Mouse (Mus musculus) bone marrow, adult 2 months (tissue): ENCODE results near the gene Dusp28. TPM values are rescaled to one million over a fixed set of nuclear protein-coding genes. Genes with fewer than 3 reads are reported as not detected.

Source experiments
- H3K27ac ChIP-seq: fragments of 200-500 bp; 2 replicates; pipeline ENCODE4 v1.5.1; 2012; ENCODE audit warnings: low read depth, mild to moderate bottlenecking, control low read depth, inconsistent platforms, low read length; ENCODE audit not compliant: control insufficient read depth, poor library complexity, insufficient read depth
- H3K4me1 ChIP-seq: fragments of 200-500 bp; 2 replicates; pipeline ENCODE4 v1.6.1; 2011; ENCODE audit warnings: low read length; ENCODE audit not compliant: control insufficient read depth, insufficient read depth
- H3K4me3 ChIP-seq: fragments of 200-500 bp; replicated peaks from 2 replicates; pipeline ENCODE3; 2011; ENCODE audit warnings: mild to moderate bottlenecking, low read depth, low read length, control low read depth; ENCODE audit not compliant: control insufficient read depth
- CTCF ChIP-seq: fragments of 200-500 bp; IDR thresholded peaks from 2 replicates; pipeline ENCODE4 v1.5.1; 2011; ENCODE audit warnings: low read length, control low read depth; ENCODE audit not compliant: control insufficient read depth, insufficient read depth
- POLR2A ChIP-seq: fragments of 200-500 bp; IDR thresholded peaks from 2 replicates; pipeline ENCODE4 v1.6.1; 2011; ENCODE audit warnings: low read depth, mild to moderate bottlenecking, control low read depth, low read length, borderline replicate concordance; ENCODE audit not compliant: control insufficient read depth
- WGBS: fragments of 180-500 bp; shearing (Covaris S2); methylation state at CpG from one replicate; pipeline ENCODE4 v1.1.7; 2018; 5-methylcytosine and 5-hydroxymethylcytosine counted together
- polyA plus RNA-seq: library from polyadenylated mRNA; stranded (reverse); fragments of >200 nt; gene quantifications from 2 replicates; pipeline ENCODE4 v1.2.4, GENCODE M21; 2011; ENCODE audit warnings: low replicate concordance; ENCODE audit not compliant: missing spikeins, insufficient read depth, insufficient read length

The Dusp28 gene
- polyA plus RNA-seq, 1 experiment, result 9.3 TPM

DNA sequence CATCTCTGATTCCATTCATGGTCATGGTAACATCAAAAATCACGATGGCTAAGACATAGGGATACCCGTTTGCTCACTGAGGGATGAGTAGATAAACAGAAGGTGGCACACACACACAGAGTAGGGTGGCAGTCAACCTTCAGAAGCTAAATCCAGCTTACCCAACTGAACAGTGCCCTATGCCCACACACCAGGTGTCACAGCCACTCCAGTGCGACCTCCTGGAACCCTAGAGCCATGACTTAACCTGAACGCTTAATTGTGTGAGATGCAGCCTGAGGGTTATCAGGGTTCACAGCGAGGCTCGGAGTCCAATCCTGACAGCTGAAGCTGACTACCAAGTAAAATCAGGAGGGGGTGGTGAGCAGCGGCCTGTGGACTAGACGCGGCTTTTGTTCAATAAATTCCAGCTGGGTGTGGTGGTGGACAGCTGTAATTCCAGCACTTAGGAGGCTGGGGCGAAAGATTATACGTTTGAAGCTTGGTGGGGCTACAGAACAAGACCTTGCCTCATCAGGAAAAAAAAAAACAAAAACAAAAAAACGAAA is 29.3 kb upstream of the Dusp28 start:
- H3K27ac ChIP-seq, result no peak overlapping the region
- no peak for TF ChIP-seq POLR2A
- TF ChIP-seq CTCF, result no peak
- 75% methylated on average over 12 of the region's 12 CpGs for WGBS
- H3K4me1 ChIP-seq, result no peaks in the 10 kb centered on the region
- no peak overlapping the region for H3K4me3 ChIP-seq

DNA sequence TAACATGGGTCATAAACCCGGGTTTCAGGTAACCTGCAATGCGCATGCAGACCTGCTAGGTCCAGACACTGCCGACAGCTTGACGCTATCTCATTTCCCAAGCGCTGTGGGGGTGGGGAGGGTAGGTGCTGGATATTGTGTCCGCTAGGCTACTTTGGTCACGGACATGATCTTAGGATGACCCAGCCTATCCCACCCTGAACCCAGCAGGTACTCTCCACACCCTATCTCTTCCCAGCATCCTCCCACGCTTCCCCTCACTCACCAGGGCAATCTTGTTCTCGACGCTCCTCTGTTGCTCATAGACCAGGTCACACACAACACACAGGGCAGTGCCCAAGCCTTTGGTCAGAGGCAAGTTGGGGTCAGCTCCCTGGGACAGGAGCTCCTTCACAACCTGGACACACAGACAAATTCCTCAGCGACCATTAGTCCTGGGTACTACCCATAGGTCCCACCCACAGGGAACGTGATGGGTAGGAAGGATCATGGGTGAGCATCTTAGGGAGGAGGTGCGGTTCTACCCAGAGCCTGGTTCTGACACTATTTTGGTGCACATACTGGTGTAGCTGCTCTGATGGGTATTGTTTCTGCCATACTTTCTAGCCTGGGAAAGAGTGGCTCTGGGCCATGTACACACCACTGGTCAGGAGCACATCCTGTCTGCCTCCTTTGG is 28.6 kb upstream of the Dusp28 start:
- H3K4me3 ChIP-seq, result no peak overlapping the region
- H3K27ac ChIP-seq, result no peak overlapping the region
- TF ChIP-seq POLR2A (no peak), CTCF (no peak)
- no peaks in the 10 kb centered on the region for H3K4me1 ChIP-seq
- WGBS, result 79% methylated on average over 13 of the region's 13 CpGs

DNA sequence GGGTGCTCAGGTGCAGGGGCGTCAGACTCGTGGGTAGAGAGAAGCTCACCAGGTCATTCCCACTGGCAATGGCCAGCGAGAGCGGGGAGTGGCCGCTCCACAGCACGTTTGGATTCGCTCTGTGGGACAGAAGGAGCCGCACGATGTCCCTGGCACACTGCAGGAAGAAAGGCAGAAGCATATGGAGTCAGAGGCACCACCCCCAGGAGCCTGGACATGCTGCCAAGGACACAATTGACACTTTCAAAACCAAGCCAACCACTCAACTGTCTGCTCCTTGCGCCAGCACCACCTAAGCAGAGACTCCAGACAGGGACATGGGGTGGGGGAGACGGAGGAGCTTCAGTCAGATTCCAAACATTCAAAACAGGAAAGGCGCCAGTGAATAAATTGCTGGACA is 27.5 kb upstream of the Dusp28 start:
- H3K27ac ChIP-seq, result no peak overlapping the region
- H3K4me1 ChIP-seq, result no peaks in the 10 kb centered on the region
- TF ChIP-seq POLR2A (no peak), CTCF (no peak)
- 86% methylated on average over 12 of the region's 12 CpGs for WGBS
- no peak overlapping the region for H3K4me3 ChIP-seq

- Histone ChIP-seq H3K4me1 (no peaks in the 10 kb centered on the region), H3K4me3 (no peak overlapping the region), H3K27ac (no peak overlapping the region)
- WGBS, result 83% methylated on average over 5 of the region's 5 CpGs
- TF ChIP-seq POLR2A (no peak), CTCF (no peak)
Measured at GRCm38 (mm10) chr1:92880101-92880500, 26.7 kb upstream of the Dusp28 start.

DNA sequence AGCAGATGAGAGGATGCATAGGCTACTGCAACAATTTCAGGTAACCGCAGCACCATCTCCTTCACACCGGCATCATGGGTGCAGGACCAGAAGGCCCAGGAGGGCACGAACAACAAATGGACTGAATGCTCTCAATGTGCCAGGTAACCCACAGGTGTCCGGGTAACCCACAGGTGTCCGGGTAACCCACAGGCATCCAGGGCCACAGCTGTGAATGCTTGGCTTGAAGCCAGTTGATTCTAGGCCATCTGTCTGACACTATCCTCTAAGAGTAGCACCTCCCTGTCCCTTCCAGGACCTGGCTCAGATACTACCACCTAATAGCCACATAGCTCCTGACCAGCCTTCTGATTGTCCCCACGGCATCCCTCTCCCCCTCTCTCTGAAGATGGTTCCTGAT is 24.8 kb upstream of the Dusp28 start:
- no peaks in the 10 kb centered on the region for H3K4me1 ChIP-seq
- no peak overlapping the region for H3K27ac ChIP-seq
- WGBS, result 83% methylated on average over 6 of the region's 6 CpGs
- no peak overlapping the region for H3K4me3 ChIP-seq
- TF ChIP-seq POLR2A (no peak), CTCF (no peak)

GRCm38 (mm10) chr1:92888901-92889655 is 17.7 kb upstream of the Dusp28 start:
- H3K4me1 ChIP-seq, result no peaks in the 10 kb centered on the region
- TF ChIP-seq POLR2A (no peak), CTCF (no peak)
- WGBS, result 71% methylated on average over 7 of the region's 7 CpGs
- H3K27ac ChIP-seq, result no peak overlapping the region
- H3K4me3 ChIP-seq, result no peak overlapping the region

GRCm38 (mm10) chr1:92892791-92893190 is 14.0 kb upstream of the Dusp28 start:
- TF ChIP-seq POLR2A (no peak), CTCF (no peak)
- Histone ChIP-seq H3K4me1 (no peaks in the 10 kb centered on the region), H3K4me3 (no peak overlapping the region), H3K27ac (no peak overlapping the region)
- WGBS, result 68% methylated on average over 3 of the region's 3 CpGs

DNA sequence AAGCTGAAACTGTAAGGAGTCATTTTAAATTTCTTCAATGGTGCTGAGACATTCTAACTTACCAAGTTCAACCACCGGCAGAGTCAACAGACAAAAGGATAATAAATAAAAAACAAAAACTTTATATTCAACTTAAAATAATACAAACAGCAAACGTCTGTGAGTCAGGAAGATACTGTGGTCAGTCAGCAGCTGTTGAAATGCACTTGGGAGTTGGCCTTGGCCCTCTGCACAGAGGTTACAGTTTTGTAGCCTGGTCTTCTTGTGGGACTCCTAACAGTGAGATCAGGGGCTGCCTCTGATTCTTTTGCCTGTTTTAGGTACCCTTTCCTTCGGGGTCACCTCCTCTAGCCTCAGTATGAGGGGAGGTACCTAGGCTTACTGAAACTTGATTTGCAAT is 12.9 kb upstream of the Dusp28 start:
- no peak overlapping the region for H3K27ac ChIP-seq
- H3K4me1 ChIP-seq, result no peaks in the 10 kb centered on the region
- no peak overlapping the region for H3K4me3 ChIP-seq
- WGBS, result 47% methylated on average over 3 of the region's 3 CpGs
- no peak for TF ChIP-seq CTCF
- no peak for TF ChIP-seq POLR2A

- Histone ChIP-seq H3K27ac (no peak overlapping the region), H3K4me3 (no peak overlapping the region), H3K4me1 (no peaks in the 10 kb centered on the region)
- TF ChIP-seq POLR2A (no peak), CTCF (peak; percentile 94)
- 26% methylated on average over 3 of the region's 3 CpGs for WGBS
Measured at GRCm38 (mm10) chr1:92895089-92895488, 11.7 kb upstream of the Dusp28 start.
